Mouse (Mus musculus) hindbrain, embryonic 11.5 days (tissue): Measurements from ENCODE around the gene Ckmt2. TPM values are rescaled to one million over a fixed set of nuclear protein-coding genes. Genes with fewer than 3 reads are reported as not detected.

Experiments used
- ATAC-seq: fragments of 200-750 bp; cut with Nextera tagmentation; 2 replicates; pipeline ENCODE4 v1.8.0; 2017; ENCODE audit warnings: mild to moderate bottlenecking, moderate TSS enrichment, moderate library complexity; ENCODE audit not compliant: low FRiP score
- DNase-seq: peaks from one replicate; pipeline ENCODE4 v3.0.0-alpha.2; 2015; ENCODE audit warnings: low spot score
- H3K27ac ChIP-seq: fragments of 300-500 bp; sonication (generic); 2 replicates; pipeline ENCODE4 v1.5.1; 2014; ENCODE audit warnings: mild to moderate bottlenecking, low read depth, low read length
- H3K27me3 ChIP-seq: fragments of 300-500 bp; sonication (generic); 2 replicates; pipeline ENCODE4 v1.6.1; 2014; ENCODE audit warnings: mild to moderate bottlenecking, low read length, moderate library complexity, mixed read lengths; ENCODE audit not compliant: control insufficient read depth, insufficient read depth
- H3K36me3 ChIP-seq: fragments of 300-500 bp; sonication (generic); 2 replicates; pipeline ENCODE4 v1.6.1; 2014; ENCODE audit warnings: mild to moderate bottlenecking, low read length, moderate library complexity, mixed read lengths; ENCODE audit not compliant: control insufficient read depth, insufficient read depth
- H3K4me1 ChIP-seq: fragments of 300-500 bp; sonication (generic); replicated peaks from 2 replicates; pipeline ENCODE4 v1.6.1; 2014; ENCODE audit warnings: low read length, mixed read lengths; ENCODE audit not compliant: control insufficient read depth, insufficient read depth
- H3K4me2 ChIP-seq: fragments of 300-500 bp; sonication (generic); replicated peaks from 2 replicates; pipeline ENCODE4 v1.6.1; 2014; ENCODE audit warnings: mild to moderate bottlenecking, low read depth, low read length
- H3K4me3 ChIP-seq: fragments of 300-500 bp; sonication (generic); 2 replicates; pipeline ENCODE4 v1.5.1; 2014; ENCODE audit warnings: low read depth, low read length
- H3K9ac ChIP-seq: fragments of 300-500 bp; sonication (generic); 2 replicates; pipeline ENCODE4 v1.6.1; 2014; ENCODE audit warnings: low read depth, low read length
- H3K9me3 ChIP-seq: fragments of 300-500 bp; sonication (generic); 2 replicates; pipeline ENCODE4 v1.6.1; 2016; ENCODE audit warnings: low read length; ENCODE audit not compliant: control insufficient read depth
- WGBS: fragments of 180-500 bp; shearing (Covaris S2); extraction: QIAGEN DNeasy Blood & Tissue Kit; methylation state at CpG from one replicate; pipeline ENCODE4 v1.1.7; 2014; 5-methylcytosine and 5-hydroxymethylcytosine counted together
- polyA plus RNA-seq: library from polyadenylated mRNA; unstranded; fragments of >200 nt; fragmentation: Nextera tagmentation; extraction: Ambion mirVana; gene quantifications from 2 replicates; pipeline ENCODE4 v1.2.1, GENCODE M21; 2014

The Ckmt2 gene
- not detected in 2 replicates for polyA plus RNA-seq

DNA sequence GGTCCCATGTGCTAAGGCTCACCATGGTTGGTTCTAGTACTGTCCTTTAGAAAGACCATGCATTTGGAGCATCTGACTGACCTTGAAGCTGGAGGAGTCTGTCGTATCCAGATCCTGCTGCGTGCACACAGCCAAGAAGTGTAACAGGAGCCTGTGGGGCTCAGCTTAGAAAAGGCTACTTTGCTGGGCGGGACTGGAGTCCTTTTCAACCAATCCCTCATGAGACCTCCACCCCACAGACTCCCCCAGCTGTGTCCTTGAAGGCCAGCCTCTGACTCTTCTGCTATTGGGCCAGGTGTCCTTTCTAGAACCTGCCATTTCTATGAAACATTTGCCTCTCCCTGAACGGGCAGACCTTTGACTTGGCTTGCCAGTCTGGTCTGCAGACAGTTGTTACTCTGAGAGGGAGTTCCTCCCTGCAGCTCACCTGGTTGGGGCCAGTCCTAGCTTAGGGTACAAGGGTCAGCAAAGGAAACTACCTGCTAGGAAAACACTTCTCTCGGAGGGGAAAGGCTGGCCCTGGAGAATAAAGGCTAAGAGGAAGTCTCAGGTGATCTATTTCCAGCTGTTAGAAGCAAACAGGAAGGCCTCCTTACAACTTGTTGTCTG is at the start of gene Ckmt2:
Gene Ckmt2 (minus strand): TSS at position 145 of the 609 bp plus-strand sequence.
- no peak within 1 kb of the TSS for H3K4me3 ChIP-seq
- no peaks in the 10 kb centered on the region for H3K36me3 ChIP-seq
- no peak for DNase-seq
- H3K9me3 ChIP-seq: no peaks in the 10 kb centered on the region
- no peaks in the 10 kb centered on the region for H3K27me3 ChIP-seq
- H3K4me1 ChIP-seq: no peaks in the 10 kb centered on the region
- H3K4me2 ChIP-seq: no peak within 1 kb of the TSS
- whole genome bisulfite sequencing: 76% methylated on average over 5 of the region's 5 CpGs
- ATAC-seq: no peak
- no peak within 1 kb of the TSS for H3K27ac ChIP-seq
- no peak within 1 kb of the TSS for H3K9ac ChIP-seq

DNA sequence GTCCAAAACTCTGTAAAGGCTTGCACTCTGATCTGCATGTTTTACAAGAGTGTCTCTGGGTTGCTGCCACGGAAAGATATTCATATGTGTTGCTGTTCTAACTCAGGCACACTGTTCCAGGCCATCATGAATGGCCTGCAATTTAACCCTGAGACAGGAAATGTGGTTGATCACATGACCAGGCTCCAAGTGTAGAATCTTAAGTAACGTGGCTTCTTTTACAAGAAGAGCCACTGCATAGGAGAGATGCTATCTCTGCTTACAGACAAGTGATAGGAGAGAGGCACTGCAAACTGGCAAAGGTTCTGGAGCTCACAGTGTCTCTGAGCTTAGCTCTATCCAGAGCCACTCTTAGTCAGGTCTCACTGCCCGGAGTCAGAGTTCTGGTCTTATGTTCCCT is 44.3 kb upstream of the Ckmt2 start:
- no peak overlapping the region for H3K27ac ChIP-seq
- no peak overlapping the region for H3K4me2 ChIP-seq
- DNase-seq (no peak), ATAC-seq (no peak)
- WGBS: 79% methylated on average over 3 of the region's 3 CpGs
- H3K4me1 ChIP-seq: no peaks in the 10 kb centered on the region
- H3K9me3 ChIP-seq: no peaks in the 10 kb centered on the region
- no peak overlapping the region for H3K4me3 ChIP-seq
- no peaks in the 10 kb centered on the region for H3K27me3 ChIP-seq
- no peaks in the 10 kb centered on the region for H3K36me3 ChIP-seq
- H3K9ac ChIP-seq: no peak overlapping the region

DNA sequence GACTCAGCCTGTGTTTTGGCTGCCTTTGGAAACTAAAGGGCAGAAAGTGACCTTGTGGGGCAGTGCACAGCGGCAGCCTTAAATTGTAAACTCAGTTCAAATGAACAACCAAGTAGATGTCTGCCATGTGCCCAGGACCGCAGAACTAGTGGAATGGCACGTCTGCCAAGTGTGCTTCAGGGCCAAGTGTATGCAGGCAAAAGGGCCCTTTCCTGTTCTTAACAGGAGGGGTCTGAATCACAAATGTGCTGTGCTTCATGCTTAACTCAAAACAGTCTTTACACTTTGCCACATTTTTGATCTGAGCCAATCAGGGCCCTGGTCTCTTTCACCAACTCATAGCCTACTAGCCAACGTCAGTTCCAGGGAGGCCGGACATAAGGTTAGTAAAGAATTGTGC is 42.1 kb upstream of the Ckmt2 start:
- H3K4me1 ChIP-seq: no peaks in the 10 kb centered on the region; the same call in 1 of the 2 replicates
- WGBS: 87% methylated on average over 5 of the region's 5 CpGs
- no peak overlapping the region for H3K9ac ChIP-seq
- no peak overlapping the region for H3K4me3 ChIP-seq
- no peaks in the 10 kb centered on the region for H3K36me3 ChIP-seq
- ATAC-seq: no peak
- no peaks in the 10 kb centered on the region for H3K27me3 ChIP-seq
- no peak overlapping the region for H3K27ac ChIP-seq
- H3K9me3 ChIP-seq: no peaks in the 10 kb centered on the region
- no peak overlapping the region for H3K4me2 ChIP-seq
- no peak for DNase-seq

DNA sequence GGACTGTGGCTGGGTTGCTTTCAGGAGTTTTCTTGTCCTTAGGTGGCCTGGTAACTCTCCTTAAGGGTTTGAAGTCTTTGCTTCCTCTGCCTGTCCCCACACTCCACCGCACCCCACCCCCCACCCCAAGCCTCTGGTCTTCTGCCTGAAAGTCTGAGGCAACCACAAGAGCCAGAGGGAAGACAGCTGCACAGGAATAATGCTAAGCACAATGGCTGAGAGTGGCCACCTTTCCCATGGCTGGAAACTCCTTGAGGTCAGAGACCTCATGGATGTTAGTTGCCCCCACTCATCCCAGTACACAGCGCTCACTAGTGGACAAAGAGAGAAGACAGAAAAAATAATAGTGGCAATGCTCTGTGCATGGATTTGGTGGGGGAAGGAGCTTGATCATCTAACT is 41.1 kb upstream of the Ckmt2 start:
- Histone ChIP-seq H3K4me2 (no peak overlapping the region), H3K27ac (no peak overlapping the region), H3K36me3 (no peaks in the 10 kb centered on the region), H3K9me3 (no peaks in the 10 kb centered on the region), H3K9ac (no peak overlapping the region), H3K4me3 (no peak overlapping the region), H3K4me1 (no peaks in the 10 kb centered on the region; the same call in 1 of the 2 replicates), H3K27me3 (no peaks in the 10 kb centered on the region)
- 94% methylated on average over 2 of the region's 2 CpGs for WGBS
- ATAC-seq (no peak), DNase-seq (no peak)

DNA sequence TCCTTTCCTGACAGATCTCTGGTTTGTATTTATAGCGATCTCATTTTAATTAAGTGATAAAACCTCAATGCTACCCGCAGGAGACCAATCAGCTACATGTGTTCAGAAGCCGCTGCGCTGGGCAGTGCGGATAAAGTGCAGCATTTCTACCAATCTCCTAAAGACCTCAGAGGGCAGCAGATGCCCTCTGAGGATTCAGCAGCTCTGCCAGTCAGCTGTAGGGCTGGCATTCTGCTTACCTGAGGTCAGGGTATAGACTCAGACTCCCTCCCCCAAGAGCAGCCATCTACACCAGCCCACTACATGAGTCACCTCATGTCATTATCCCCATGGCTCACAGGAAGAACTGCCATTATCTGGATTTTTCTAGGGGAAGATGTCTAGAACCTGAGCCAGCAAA is 39.6 kb upstream of the Ckmt2 start:
- Histone ChIP-seq H3K9me3 (no peaks in the 10 kb centered on the region), H3K27ac (no peak overlapping the region), H3K9ac (no peak overlapping the region), H3K4me2 (no peak overlapping the region), H3K27me3 (no peaks in the 10 kb centered on the region), H3K36me3 (no peaks in the 10 kb centered on the region), H3K4me3 (no peak overlapping the region), H3K4me1 (no peaks in the 10 kb centered on the region; the same call in 1 of the 2 replicates)
- no peak for DNase-seq
- 87% methylated on average over 5 of the region's 5 CpGs for WGBS
- peak; percentile 23; the same call in 1 of the 2 replicates for ATAC-seq

DNA sequence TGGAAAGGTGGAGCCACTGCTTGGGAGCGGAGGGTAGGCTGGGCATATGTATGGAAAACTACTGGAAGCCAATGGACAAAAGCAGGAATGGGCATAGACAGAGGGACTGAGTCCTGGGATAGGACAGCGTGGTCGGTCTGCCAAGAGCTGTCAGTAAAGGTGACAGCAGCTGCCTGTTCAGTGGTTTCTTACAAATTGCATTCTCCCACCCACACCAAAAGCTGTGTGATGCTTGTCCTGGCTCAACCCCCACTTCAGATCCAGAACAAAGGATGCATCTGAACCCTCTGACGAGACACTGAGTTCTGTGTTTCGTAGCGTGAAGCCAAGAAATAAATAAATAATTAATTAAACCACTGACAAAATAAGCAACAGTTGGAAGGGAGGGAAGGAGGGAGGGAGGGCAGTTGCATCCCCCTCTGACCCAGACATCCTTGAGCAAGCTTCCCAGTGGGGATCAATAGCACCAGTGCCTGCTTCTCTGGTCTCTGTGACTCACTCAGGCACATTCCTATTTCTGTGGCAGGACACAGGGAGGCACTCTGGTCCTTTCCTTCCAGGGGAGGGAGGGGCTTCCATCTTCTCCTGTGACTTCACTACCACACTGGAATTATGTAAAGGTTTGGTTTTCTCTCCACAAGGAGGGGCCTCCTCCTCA is 39.0 kb upstream of the Ckmt2 start:
- Histone ChIP-seq H3K4me3 (no peak overlapping the region), H3K9ac (no peak overlapping the region), H3K9me3 (no peaks in the 10 kb centered on the region), H3K27ac (no peak overlapping the region), H3K4me2 (no peak overlapping the region), H3K27me3 (no peaks in the 10 kb centered on the region), H3K36me3 (no peaks in the 10 kb centered on the region), H3K4me1 (no peaks in the 10 kb centered on the region; the same call in 1 of the 2 replicates)
- peak; percentile 66 for ATAC-seq
- DNase-seq: peak; percentile 17
- 64% methylated on average over 6 of the region's 6 CpGs for WGBS

DNA sequence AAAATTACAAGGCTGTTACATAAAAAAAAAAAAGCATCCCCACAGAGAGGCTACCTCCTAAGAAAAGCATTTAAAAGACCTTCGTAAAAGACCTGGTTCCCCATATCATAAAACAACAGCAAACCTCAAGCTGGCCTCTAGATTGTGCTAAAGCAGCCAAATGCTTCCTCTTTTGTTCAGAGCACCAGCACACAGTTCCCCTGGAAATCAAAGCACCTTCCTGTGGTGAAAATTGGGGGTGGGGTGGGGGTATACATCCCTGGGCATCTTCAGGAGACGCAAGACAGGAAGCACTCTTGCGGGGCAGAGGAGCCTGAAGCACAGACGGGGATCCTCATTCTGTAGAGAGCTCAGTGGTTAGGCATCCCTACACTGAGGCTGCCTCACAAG is 38.5 kb upstream of the Ckmt2 start:
- DNase-seq: no peak
- H3K27me3 ChIP-seq: no peaks in the 10 kb centered on the region
- 37% methylated on average over 4 of the region's 4 CpGs for WGBS
- no peak overlapping the region for H3K4me2 ChIP-seq
- no peaks in the 10 kb centered on the region; the same call in 1 of the 2 replicates for H3K4me1 ChIP-seq
- no peaks in the 10 kb centered on the region for H3K36me3 ChIP-seq
- no peaks in the 10 kb centered on the region for H3K9me3 ChIP-seq
- no peak for ATAC-seq
- H3K4me3 ChIP-seq: no peak overlapping the region
- H3K27ac ChIP-seq: no peak overlapping the region
- H3K9ac ChIP-seq: no peak overlapping the region

DNA sequence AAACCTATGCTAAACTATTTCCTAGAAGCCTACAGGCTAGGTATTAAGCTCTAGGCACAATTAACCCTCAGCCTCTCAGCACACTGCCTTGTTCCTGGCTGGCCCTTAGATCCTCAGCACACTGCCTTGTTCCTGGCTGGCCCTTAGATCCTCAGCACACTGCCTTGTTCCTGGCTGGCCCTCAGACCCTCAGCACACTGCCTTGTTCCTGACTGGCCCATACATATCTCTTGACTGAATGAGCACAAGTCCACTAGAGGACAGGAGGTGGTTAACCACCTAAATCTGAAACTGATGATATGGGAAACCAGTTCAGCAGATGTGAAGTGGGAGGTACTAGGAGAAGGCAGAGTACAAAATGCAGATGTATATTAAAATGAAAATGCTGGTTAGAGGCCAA is 35.0 kb upstream of the Ckmt2 start:
- DNase-seq (no peak), ATAC-seq (no peak)
- no peak overlapping the region for H3K4me2 ChIP-seq
- H3K4me3 ChIP-seq: no peak overlapping the region
- no peaks in the 10 kb centered on the region for H3K36me3 ChIP-seq
- H3K27me3 ChIP-seq: no peaks in the 10 kb centered on the region
- H3K4me1 ChIP-seq: no peaks in the 10 kb centered on the region; the same call in 1 of the 2 replicates
- no peak overlapping the region for H3K9ac ChIP-seq
- no peak overlapping the region for H3K27ac ChIP-seq
- H3K9me3 ChIP-seq: no peaks in the 10 kb centered on the region

DNA sequence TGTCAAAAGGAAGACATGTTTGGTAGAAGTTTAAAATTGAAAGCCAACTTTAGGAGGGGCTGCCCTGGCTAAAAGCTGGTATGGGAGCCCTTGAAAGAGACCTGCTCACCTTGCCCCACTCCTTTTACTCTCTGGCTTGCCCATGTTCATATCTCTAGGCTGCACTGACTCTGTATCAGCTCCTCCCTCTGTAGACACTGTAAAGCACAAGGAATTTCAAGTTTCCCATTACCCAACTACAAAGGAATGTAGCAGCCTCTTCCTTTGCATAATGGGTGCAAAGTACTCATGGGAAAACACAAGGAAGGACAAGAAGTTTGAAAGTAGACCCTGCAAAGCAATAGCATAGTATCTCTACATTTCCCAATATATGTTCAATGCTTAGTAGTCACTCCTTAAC is 34.5 kb upstream of the Ckmt2 start:
- no peaks in the 10 kb centered on the region; the same call in 1 of the 2 replicates for H3K4me1 ChIP-seq
- no peaks in the 10 kb centered on the region for H3K36me3 ChIP-seq
- H3K9ac ChIP-seq: no peak overlapping the region
- ATAC-seq: no peak
- H3K27ac ChIP-seq: no peak overlapping the region
- no peaks in the 10 kb centered on the region for H3K27me3 ChIP-seq
- no peak overlapping the region for H3K4me2 ChIP-seq
- no peak overlapping the region for H3K4me3 ChIP-seq
- no peak for DNase-seq
- H3K9me3 ChIP-seq: no peaks in the 10 kb centered on the region
